Mouse (Mus musculus) liver, adult 2 months (tissue): ENCODE measurements around the gene Maff.

Experiments
- CTCF ChIP-seq: fragments of 200-500 bp; IDR thresholded peaks from 2 replicates; pipeline ENCODE4 v1.5.1; 2011; ENCODE audit warnings: low read depth, low read length, control low read depth
- POLR2A ChIP-seq: fragments of 200-500 bp; IDR thresholded peaks from 2 replicates; pipeline ENCODE4 v1.6.1; 2011; ENCODE audit warnings: low read length, control low read depth; ENCODE audit not compliant: insufficient read depth; ENCODE audit errors: extremely low read depth

- TF ChIP-seq CTCF (no peak), POLR2A (peak; percentile 53; the same call in 1 of the 2 replicates)
Observed at GRCm38 (mm10) chr15:79402836-79403762, 56.7 kb downstream of the Maff start, which contains the start of gene Tmem184b.
